Mouse (Mus musculus) kidney, postnatal 10 days (tissue): ENCODE data around the gene Zmat3.
A peak's percentile ranks its signal among the peaks of the same experiment; 100 is the strongest.

Experiments
- DNase-seq: peaks from one replicate; pipeline ENCODE4 v3.0.0; 2021; ENCODE audit warnings: mixed read lengths

Zmat3 gene

DNA sequence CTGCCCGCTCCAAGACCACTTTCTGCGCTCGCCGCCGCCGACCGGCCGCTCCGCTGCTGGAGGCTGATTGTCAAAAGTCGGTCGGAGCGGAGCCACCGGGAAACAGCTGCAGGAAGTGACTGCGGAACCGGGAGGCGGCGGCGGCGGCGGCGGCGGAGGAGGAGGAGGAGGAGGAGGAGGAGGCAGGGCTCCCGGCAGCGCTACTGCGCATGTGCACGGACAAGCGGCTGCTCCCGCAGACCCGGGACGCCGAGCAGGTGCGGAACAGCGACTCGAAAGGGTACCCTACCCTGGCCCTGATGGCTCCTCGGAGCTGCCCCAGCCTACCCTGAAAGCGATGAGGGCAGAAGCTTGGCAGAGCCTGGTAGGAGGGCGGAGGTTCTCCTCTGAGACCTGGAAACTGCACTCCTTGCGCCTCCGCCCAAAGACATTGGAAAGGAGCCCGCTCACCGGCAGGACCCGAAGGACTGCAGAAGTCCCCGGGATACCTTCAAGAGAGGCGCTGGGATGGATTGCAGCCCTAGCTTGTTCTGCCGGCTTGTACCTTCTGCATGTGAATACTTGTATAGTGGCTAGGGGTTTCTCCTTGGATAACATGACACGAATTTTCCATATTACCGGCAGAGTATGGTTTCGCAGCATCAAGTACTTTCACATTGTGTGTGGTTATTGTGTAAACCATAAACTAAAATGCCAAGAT is at the start of gene Zmat3:
Zmat3 (minus strand) TSS at position 469 of the 700 bp plus-strand sequence.
- peak; percentile 91 for DNase-seq

DNA sequence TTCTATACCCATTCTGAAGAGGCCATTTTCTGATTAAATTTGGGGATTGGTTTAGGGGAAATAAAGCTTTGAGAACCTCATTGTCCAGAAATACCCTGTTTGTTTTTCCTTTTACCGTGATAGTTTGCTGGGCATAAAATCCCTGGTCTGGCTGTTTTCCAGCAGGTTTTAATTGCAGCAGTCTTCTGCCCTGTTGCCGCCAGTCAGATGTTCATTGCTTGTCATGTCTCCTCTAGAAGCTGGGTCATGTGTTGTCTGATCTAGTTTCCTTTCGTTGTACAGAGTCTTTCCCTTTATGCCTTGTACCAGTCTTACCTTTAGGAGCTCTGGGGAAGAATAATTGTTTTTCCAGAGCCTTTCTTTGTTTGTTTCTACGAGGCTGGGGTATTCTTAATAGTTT is 48.6 kb upstream of the Zmat3 start:
- DNase-seq = peak; percentile 31

DNA sequence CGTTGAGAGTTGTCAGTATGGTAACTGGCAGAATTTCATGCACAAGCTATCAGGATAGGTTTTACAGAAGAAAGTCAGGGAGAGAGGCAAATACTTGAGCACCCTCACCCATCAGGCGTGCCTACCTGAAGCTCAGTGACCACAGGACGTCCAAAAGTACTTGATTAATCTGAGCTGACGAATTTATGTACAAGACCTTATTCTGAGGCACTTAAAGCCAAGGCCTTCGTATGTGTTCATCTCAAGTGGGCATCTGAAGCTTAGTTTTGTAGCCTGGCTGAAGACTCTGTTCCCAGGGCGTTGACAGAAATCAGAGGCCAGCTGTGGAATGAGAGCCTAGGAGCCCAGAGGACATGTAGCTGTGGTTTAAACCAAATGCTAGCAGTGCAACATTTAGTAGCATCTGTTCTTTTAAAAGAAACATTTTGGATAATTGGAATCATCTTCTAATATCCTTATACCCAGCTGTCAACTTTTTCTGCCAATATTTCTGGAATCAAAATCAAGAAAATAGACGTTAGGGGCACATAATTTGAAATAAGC is 46.8 kb upstream of the Zmat3 start:
- DNase-seq = no peak

DNA sequence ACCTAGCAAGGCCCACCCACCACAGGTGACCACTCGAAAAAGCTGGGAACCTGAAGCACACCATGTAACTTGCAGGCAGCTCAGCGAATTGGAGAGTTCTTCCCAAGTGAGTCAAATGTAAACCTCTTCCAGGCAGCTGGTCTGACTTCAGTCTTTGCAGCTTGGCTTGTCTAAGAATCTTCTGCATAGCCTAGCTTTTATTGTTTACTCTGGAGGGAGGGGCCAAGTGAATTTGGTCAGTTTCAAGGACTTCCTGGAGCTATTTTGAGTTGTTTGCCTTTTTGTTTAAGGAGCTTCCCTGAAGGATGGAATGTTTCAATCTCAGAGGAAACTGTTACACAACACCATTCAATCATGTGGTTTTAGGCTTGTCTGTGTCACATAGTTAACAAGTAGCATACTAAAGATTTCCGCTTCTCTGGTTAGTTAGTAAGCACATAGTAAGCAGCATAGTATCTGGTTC is 43.0 kb upstream of the Zmat3 start:
- no peak for DNase-seq

DNA sequence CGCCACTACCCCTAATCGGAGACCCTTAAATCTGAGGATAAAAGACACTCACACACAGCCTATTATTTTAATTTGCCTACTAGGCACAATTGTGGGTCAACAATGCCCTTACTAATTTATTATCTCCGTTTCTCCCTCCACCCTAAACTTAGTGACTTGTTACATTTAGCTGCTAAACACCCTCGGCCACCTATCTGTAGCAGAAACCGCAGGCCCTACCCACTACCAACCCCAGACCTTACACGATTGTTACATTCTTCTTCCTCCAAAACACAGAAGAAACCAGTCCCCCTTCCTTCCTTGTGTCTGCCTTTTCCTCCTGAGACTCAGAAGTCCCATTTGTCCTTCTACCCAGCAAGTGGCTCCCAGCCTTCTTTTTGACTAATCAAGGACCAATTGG is 41.0 kb upstream of the Zmat3 start:
- DNase-seq = no peak

DNA sequence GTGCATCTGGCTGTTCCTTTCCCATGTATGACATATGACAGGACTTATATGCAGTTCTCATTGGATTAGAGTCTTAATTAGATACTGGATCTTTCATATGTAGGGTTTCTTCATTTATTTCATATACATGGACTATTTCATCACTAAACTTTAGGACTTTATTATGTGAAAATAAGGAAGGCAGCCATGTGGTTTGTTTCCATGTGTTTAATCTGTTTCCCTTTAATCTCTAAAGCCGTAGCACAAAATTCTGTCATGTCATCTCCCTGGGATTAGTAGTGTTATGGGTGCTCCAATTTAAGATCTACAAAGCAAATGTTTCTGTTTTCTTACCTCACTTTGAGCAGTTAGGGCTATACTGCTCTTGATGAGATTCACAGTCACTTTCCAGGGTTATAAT is 39.9 kb upstream of the Zmat3 start:
- no peak for DNase-seq

DNA sequence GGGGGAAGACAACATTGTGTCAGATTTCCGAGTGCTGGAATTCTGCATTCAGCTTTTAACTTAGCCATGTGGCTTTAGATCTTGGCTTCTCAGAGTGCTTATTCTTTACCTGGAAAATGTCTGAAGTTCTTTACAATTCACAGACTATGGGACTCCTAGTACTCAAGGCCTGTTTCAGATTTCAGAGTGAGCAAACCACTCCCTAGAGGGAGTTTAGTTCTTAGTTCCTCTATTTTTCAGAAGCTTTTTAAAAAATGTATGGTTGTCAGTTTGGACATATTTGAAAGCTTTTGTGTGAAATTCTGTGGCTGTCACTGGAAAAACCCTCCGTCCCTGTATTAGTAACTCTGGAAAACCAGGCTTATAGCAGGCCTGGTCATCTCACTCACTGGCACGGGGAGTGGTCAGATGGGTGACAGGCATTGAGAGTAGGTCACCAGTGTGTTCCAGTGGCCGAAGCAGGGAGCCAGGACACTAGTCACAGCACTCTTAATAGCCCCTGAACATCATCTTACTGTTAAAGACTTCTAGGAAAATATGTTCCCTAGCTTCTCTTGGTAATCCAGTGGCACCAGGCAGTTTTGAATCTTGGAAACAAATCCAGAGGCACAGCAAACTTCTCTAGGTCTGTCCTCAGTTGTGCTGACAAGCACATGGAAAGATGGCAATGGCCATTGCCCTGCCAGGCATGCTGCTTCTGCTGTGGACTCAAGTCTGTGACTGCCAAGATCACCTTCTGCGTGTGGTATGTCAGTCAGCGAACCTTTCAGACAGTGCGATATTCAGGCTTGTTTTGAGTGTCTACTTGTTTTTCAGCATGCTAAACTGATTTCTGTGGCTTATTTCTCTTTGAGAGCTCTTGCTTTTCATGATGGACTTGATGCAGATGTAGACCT is 37.4 kb upstream of the Zmat3 start:
- DNase-seq = no peak

DNA sequence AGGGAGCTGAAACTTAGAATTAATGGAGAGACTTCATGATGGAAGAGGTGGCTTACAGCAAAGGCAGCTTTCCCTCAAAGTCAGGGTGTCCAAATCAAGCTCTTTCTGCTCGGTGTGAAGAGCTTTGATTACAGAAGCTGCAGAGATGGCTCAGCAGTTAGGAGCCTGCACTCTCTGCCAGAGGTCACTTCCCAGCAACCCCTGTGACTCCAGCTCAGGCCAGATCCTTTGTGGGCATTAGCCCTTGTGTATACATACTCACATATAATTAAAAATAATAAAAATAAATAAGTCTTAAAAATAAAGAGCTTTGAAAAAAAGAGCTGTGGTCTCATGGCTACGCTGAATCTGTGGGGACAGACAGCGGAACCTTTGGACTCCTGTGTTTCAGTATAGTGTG is 35.8 kb upstream of the Zmat3 start:
- peak; percentile 26 for DNase-seq

DNA sequence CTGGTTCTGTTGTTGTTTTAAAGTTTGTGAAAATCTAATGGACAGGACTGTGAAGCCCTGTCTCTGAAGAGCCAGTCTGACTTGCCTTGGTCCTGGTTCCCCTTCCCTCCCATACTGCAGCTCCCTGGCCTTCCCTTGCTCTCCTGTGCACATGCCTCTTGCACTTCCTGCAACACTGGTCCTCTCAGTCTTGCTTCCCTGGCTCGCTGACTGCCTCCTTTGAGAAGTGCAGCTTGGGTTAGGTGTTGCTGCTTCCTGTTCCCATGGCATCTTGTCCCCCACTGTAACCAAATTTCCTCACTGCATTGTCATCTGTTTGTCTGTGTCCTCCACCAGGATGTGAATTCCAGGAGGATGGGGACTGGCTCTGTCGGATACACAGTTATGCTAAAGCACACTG is 34.1 kb upstream of the Zmat3 start:
- peak; percentile 34 for DNase-seq

DNA sequence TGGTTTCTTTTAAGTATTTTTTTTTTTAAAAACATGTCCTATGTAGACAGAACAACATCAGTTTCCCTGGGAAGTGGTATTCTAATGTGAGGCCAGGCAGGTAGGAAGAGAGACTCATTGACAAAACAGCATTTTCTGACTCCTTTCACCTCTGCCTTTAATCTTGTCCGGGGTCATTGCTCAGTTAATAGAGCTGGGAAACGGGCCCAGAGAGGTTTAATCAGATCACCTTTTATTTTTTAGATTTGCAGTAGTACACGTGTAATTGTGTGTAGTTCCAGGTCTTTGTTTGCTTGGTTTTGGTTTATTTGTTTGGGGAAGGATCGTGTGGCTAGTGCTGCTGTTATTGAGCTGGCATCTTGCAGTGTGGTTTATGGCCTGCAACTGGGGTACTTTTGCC is 33.6 kb upstream of the Zmat3 start:
- DNase-seq = no peak

DNA sequence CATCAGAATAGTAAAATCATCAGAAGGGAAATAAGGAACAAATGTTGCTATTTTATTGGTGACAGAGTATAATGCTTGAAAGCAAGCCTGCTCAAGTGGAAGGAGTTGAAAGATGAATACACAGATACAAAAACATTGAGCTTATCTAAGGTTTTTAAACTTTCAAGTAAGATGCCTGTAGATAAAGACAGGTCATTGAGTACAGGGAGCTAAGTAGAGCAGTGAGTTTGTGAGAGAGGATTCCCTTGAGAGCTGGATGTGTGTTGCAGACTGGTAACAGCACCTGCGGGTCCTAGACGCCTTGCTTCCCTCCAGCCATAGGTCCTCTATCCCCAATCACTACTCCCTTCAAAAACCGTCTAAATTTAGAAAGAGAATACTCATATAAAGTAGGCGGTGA is 32.8 kb upstream of the Zmat3 start:
- DNase-seq = no peak

DNA sequence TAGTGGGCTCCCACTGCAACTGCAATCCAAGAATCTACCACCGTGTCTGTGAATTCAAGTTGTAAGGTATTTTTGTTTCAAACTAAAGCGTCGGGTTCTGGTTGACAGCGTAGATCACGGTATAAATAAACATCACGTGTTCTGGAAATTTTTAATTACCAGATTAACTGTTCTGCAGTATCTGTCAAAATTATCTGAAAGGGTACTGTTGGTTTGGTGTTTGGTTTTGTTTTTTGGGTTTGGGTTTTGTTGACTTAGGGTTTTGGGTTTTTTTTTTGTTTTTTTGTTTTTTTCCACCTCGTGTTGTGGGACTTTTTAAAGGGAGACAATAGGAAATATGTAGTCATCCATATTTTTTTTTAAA is 32.3 kb upstream of the Zmat3 start:
- no peak for DNase-seq

DNA sequence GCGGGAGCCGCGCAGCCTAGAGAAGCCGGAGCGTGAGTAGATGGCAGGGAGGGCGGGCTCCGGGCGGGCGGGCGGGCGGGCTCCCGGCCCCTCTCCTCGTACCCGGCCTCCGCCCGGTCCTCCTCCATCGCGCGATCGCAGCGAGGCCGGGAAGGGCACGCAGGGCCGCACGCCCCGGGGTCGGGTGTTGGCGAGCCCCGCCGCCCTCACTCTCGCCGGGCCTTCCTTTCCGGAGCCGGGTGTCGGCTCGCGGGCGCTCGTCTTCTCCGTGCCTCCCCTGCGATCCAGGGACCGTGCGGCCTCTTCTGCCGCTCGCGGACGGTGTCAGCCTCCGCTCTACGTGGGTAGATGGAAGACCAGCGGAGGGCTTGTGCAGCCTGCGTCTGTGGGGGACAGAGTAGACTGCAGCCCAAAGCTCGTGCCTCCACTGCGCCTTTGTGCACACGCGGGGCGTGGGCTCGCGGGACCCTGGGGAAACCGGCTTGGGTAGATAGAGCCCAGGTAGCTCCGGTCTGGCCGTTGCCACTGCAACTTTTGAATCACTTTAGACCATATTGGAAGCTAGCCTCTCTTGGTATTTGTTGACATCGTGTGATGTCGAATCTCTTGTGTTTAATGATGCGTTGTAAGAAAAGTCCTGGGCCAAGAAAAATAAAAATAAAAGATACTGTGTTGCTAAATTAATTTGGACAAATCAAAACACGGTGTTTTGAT is 31.8 kb upstream of the Zmat3 start, which contains the start of gene Pik3ca:
Pik3ca (plus strand) TSS at position 211 of the 714 bp plus-strand sequence.
- DNase-seq = peak; percentile 71

DNA sequence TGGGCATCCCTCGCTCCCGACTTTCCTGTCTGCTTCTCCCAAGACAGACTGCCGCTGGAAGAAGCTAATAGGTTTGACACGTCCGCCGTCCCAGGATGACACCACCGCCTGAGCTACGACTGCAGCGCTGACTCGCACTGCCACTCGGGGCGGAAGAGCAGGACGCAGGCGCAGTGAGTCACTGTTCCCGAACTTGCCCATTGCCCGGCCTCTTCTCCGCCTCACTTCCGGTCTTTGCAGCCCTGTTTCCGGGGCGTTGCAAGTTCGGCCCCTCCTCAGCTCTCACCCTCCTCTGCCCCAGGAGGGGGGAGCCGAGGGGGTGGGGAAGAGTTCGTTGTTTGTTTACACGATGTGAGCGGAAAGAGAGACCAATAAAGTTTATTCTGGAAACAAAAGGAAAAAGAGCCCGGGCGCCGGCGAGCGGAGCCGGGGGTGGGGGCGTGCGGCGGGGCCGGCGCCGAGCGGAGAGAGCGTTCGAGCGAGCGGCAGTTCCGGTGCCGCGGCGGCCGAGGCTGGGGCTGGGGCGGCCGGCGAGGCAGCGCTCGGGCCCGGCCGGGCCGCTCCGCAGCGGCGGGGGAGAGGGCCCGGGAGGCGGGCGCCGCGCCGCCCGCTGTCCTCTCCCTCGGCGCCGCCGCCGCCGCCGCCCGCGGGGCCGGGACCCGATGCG is 31.1 kb upstream of the Zmat3 start:
- DNase-seq = peak; percentile 98

DNA sequence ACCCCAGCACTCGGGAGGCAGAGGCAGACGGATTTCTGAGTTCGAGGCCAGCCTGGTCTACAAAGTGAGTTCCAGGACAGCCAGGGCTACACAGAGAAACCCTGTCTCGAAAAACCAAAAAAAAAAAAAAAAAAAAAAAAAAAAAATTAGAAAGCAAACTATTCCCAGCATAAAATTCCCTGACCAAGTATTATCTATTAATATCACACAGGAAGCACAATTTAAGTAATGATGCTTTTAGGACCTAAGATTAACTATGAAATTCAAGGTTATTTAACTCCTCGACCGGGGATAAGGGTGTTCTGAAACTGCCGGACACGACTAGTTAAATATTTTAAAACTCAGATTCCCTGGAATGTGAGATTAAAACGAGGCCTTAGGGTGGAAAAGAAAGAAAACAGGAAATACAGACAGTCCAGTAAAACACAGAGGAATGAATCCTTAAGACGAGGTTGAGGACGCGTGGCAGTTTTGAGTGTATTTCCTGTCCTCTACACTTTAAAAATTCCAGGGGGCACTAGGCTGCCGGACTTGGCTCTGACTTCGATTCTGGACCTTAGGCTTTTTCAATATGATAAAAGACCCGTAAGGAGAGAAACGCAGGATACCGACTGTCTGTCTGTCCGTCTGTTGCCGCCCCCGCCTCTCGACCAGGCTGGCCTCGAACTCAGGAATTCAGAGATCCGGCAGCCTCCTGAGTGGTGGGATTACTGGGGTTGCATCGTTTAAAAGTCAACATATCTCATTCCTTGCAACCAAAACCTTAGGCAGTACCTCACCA is 30.1 kb upstream of the Zmat3 start:
- peak; percentile 59 for DNase-seq

DNA sequence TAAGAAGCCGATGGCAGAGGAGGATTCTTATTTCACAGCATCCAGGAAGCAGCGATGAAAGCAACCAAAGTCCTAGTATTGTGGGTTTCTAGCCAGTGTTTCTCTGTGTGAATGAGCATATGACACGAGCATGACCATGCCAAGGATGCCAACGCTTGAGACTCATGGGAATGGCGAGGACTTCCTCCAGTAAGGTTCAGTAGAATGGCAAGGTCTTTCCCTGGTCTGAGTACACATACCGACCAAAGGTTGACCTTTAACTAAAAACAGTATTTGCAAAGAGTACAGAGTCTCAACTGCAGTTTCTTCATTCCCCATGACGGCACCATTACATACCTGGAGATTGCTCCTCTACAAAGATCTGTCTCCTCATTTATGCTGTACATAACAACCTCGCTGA is 28.2 kb upstream of the Zmat3 start:
- DNase-seq = no peak

DNA sequence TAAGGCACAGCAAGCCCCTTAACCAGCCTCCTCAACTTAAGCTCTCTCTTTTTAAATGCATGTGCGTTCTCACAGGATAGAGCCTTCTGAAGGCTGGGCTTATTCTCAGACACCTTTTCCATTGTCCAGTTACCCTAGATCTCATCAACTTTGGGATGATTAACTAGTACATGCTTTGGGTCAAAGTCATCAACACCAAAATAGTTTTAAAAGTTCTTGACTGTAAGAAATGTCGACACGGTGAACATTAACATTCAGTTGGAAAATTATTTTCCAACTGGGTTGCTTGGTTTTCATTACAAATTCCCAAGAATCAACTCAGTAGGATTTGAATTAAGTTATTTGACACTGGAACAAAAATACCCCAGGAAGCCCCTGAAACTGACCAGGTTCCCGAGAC is 27.0 kb upstream of the Zmat3 start:
- DNase-seq = no peak

DNA sequence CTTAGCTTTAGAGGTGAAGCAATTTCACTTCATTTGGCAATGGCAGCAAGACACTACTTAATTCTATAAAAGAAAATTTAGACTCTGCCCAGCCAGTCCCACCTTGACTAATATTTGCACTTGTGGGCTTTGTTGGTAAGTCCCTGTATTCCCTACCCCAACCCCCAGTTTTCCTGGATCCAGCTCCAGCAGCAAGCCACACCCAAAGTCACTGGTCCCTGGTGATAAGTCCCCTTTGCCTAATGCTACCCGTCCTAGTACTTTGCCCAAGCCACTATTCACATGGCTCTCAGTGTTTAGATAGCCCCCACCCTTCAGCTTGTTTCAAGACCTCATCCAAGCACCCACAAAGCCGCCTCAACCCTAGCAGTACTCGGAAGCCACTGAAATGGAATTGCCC is 15.7 kb upstream of the Zmat3 start:
- DNase-seq = no peak

DNA sequence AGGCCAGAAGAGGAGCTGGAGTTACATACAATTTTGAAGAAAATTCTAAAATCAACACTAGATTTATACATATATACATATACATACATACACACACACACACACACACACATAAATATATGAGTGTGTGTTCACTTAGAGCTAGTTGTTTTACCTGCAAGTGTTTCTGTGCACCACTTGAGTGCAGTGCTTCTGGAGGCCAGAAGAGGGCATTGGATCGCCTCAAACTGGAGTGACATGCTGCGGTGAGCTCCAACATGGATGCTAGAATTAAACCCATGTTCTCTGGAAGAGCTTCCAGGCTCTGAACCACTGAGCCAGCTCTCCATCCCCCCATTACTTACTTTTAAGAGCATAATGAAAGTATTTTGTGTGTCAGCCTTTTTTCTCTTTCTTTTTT is 14.1 kb upstream of the Zmat3 start:
- DNase-seq = peak; percentile 44

DNA sequence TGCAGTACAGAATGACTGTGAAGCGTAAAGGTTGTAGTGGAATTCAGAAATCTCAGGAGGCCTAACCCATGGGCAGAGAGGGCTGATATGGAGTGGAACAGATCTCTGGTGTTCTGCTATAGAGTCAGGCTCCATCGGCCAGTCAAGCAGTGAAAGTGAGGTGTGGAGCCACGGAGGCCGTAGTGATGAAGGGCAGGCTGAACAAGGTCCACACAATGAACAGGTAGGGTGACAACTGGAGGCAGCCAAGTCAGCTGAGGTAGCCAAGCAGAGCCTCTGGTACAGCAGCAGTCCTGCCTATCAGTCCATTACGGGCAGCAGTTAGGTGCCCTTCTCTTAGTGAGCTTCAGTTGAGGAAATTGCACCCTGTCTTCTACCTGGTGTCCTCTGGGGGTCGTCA is 7.4 kb upstream of the Zmat3 start:
- DNase-seq = no peak

DNA sequence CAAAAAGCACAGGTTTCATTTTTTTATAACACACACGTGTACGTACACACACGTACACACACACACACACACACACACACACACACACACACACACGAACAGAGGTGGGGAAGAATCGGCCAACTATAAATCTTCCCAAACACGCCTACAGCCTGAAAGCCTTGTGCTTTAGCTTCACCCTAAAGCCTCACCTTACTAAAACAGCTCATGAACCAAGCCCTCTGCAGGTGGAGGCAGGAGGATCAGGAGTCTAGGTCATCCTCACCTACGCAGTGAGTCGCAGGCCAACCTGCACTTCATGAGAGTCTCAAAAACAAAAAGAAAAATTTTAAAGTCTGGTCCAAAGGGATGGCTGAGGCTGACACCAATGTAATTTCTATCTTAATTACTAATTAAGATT is 6.7 kb upstream of the Zmat3 start:
- no peak for DNase-seq

DNA sequence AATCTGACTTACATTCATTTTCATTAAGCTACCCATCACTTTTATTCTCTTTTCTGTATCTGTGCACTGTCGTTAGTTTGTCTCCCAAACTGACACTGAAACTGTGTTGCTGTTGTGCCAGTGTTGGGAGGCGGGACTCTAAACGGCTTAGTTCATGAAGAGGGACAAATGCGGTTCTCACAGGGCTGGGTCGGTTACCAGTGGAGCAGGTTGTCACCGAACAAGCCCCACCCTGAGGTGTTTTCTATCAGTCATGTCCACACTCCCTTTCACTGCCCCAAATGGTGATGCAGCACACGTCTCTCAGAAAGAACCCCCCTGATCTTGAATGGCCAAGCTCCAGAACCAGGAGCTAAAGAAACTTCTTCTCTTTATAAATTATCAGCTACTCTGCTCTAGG is 6.1 kb upstream of the Zmat3 start:
- no peak for DNase-seq
